Mouse (Mus musculus): Measurements from ENCODE around the gene Mrm1.
A peak's percentile ranks its signal among the peaks of the same experiment; 100 is the strongest.
"Not testable (repeated sequence)": the region's sequence is repeated elsewhere in the genome, so short reads cannot be mapped to it uniquely, and the experiment has no call there.

The Mrm1 gene

GRCm38 (mm10) chr11:84818961-84819692, at the start of gene Mrm1:
Mrm1 (minus strand) TSS chr11:84819515.
- peak; percentile 94 to 96 for DNase-seq (ENCODE audit: low read depth in 2 of 2, low spot score in 2 of 2)

- DNase-seq (ENCODE audit: low read depth in 2 of 2, low spot score in 2 of 2), result peak in 1 of 2 experiments; percentile 23
Observed at GRCm38 (mm10) chr11:84868786-84869259, 49.5 kb upstream of the Mrm1 start.

GRCm38 (mm10) chr11:84867586-84867985, 48.3 kb upstream of the Mrm1 start:
- no peak for DNase-seq (ENCODE audit: low read depth in 2 of 2, low spot score in 2 of 2)

GRCm38 (mm10) chr11:84865268-84865667, 46.0 kb upstream of the Mrm1 start:
- DNase-seq (ENCODE audit: low read depth in 2 of 2, low spot score in 2 of 2), result no peak

- no peak for DNase-seq (ENCODE audit: low read depth in 2 of 2, low spot score in 2 of 2)
Observed at GRCm38 (mm10) chr11:84855285-84855684, 36.0 kb upstream of the Mrm1 start.

GRCm38 (mm10) chr11:84847475-84848090, 28.3 kb upstream of the Mrm1 start:
- DNase-seq (ENCODE audit: low read depth in 2 of 2, low spot score in 2 of 2), result no peak

GRCm38 (mm10) chr11:84846741-84847474, 27.6 kb upstream of the Mrm1 start:
- DNase-seq (ENCODE audit: low read depth in 2 of 2, low spot score in 2 of 2), result no peak

GRCm38 (mm10) chr11:84839330-84839729, 20.0 kb upstream of the Mrm1 start:
- no peak for DNase-seq (ENCODE audit: low read depth in 2 of 2, low spot score in 2 of 2)

- not testable (repeated sequence) for DNase-seq (ENCODE audit: low read depth in 2 of 2, low spot score in 2 of 2)
Observed at GRCm38 (mm10) chr11:84829495-84829894, 10.2 kb upstream of the Mrm1 start.

GRCm38 (mm10) chr11:84828516-84829399, 9.4 kb upstream of the Mrm1 start, which contains the start of gene Dhrs11:
Dhrs11 (minus strand) TSS chr11:84828994.
- peak; percentile 64 to 70 for DNase-seq (ENCODE audit: low read depth in 2 of 2, low spot score in 2 of 2)

- no peak for DNase-seq (ENCODE audit: low read depth in 2 of 2, low spot score in 2 of 2)
Observed at GRCm38 (mm10) chr11:84827901-84828503, 8.7 kb upstream of the Mrm1 start.

- no peak for DNase-seq (ENCODE audit: low read depth in 2 of 2, low spot score in 2 of 2)
Observed at GRCm38 (mm10) chr11:84827492-84827891, 8.2 kb upstream of the Mrm1 start.

- no peak for DNase-seq (ENCODE audit: low read depth in 2 of 2, low spot score in 2 of 2)
Observed at GRCm38 (mm10) chr11:84826185-84826584, 6.9 kb upstream of the Mrm1 start.

GRCm38 (mm10) chr11:84825261-84825807, 6.0 kb upstream of the Mrm1 start:
- no peak for DNase-seq (ENCODE audit: low read depth in 2 of 2, low spot score in 2 of 2)

- DNase-seq (ENCODE audit: low read depth in 2 of 2, low spot score in 2 of 2), result no peak
Observed at GRCm38 (mm10) chr11:84823484-84823897, 4.2 kb upstream of the Mrm1 start.

- DNase-seq (ENCODE audit: low read depth in 2 of 2, low spot score in 2 of 2), result no peak
Observed at GRCm38 (mm10) chr11:84822487-84822886, 3.2 kb upstream of the Mrm1 start.

- no peak for DNase-seq (ENCODE audit: low read depth in 2 of 2, low spot score in 2 of 2)
Observed at GRCm38 (mm10) chr11:84821131-84821770, 1.9 kb upstream of the Mrm1 start.

- peak; percentile 70 to 81 for DNase-seq (ENCODE audit: low read depth in 2 of 2, low spot score in 2 of 2)
Observed at GRCm38 (mm10) chr11:84818085-84818960, 992 bp downstream of the Mrm1 start.

- DNase-seq (ENCODE audit: low read depth in 2 of 2, low spot score in 2 of 2), result no peak
Observed at GRCm38 (mm10) chr11:84817362-84817761, 2.0 kb downstream of the Mrm1 start.
